Mouse (Mus musculus): ENCODE measurements around the gene Smoc1. TPM values are rescaled to one million over a fixed set of nuclear protein-coding genes. Genes with fewer than 3 reads are reported as not detected.

The Smoc1 gene
- polyA plus RNA-seq, 1 experiment from 2014 or later = 19.0 TPM

- Histone ChIP-seq H3K27ac (ENCODE audit: low read depth, low read length) (no peak overlapping the region), H3K9ac (ENCODE audit: low read length) (no peak overlapping the region), H3K27me3 (ENCODE audit: control insufficient read depth, insufficient read depth, low read length) (no peaks in the 10 kb centered on the region), H3K4me3 (ENCODE audit: low read depth, low read length) (no peak overlapping the region), H3K9me3 (ENCODE audit: control insufficient read depth, low read length) (no peaks in the 10 kb centered on the region), H3K36me3 (ENCODE audit: control insufficient read depth, insufficient read depth, low read length) (no peaks in the 10 kb centered on the region), H3K4me1 (ENCODE audit: control insufficient read depth, insufficient read depth, low read length) (no peaks in the 10 kb centered on the region), H3K4me2 (no peak overlapping the region)
- DNase-seq (ENCODE audit: low spot score, missing footprints) (no peak), ATAC-seq (ENCODE audit: low FRiP score) (no peak)
- 84% methylated on average over 20 of the region's 20 CpGs for WGBS
Observed at GRCm38 (mm10) chr12:81018516-81019279, 7.9 kb upstream of the Smoc1 start.

- Histone ChIP-seq H3K9me3 (ENCODE audit: control insufficient read depth, low read length) (no peaks in the 10 kb centered on the region), H3K4me3 (ENCODE audit: low read depth, low read length) (no peak overlapping the region), H3K27me3 (ENCODE audit: control insufficient read depth, insufficient read depth, low read length) (no peaks in the 10 kb centered on the region), H3K4me1 (ENCODE audit: control insufficient read depth, insufficient read depth, low read length) (no peaks in the 10 kb centered on the region), H3K27ac (ENCODE audit: low read depth, low read length) (no peak overlapping the region), H3K36me3 (ENCODE audit: control insufficient read depth, insufficient read depth, low read length) (no peaks in the 10 kb centered on the region), H3K4me2 (no peak overlapping the region), H3K9ac (ENCODE audit: low read length) (no peak overlapping the region)
- WGBS = 91% methylated on average over 7 of the region's 7 CpGs
- no peak for DNase-seq (ENCODE audit: low spot score, missing footprints)
- ATAC-seq (ENCODE audit: low FRiP score) = no peak
Observed at GRCm38 (mm10) chr12:81019280-81019935, 7.2 kb upstream of the Smoc1 start.

DNA sequence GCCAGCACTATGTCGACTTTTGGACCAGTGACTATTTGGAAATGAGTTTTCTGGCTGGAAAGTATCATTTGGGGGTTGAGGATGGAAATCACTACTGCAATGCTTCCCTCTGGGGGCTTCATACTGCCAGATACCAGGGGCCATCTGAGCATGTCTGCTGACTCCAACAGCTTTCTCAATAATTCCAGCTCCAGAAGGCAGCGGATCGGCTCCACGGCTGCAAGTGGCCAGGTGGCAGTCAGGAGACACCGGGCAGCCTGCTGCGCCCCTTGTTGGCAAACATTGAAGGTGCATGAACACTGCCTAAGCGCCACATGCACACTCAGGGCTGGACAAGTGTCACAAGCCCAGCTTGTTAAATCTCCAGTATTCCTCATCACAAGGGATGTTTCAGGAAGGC is 2.2 kb upstream of the Smoc1 start:
- DNase-seq (ENCODE audit: low spot score, missing footprints) (no peak), ATAC-seq (ENCODE audit: low FRiP score) (no peak)
- Histone ChIP-seq H3K4me3 (ENCODE audit: low read depth, low read length) (no peak overlapping the region), H3K27me3 (ENCODE audit: control insufficient read depth, insufficient read depth, low read length) (peaks cover 2% of the 10 kb centered on the region; the same call in 1 of the 2 replicates), H3K36me3 (ENCODE audit: control insufficient read depth, insufficient read depth, low read length) (no peaks in the 10 kb centered on the region), H3K4me2 (no peak overlapping the region), H3K9me3 (ENCODE audit: control insufficient read depth, low read length) (no peaks in the 10 kb centered on the region), H3K4me1 (ENCODE audit: control insufficient read depth, insufficient read depth, low read length) (peaks cover 9% of the 10 kb centered on the region), H3K9ac (ENCODE audit: low read length) (no peak overlapping the region), H3K27ac (ENCODE audit: low read depth, low read length) (no peak overlapping the region)
- 90% methylated on average over 7 of the region's 7 CpGs for WGBS

DNA sequence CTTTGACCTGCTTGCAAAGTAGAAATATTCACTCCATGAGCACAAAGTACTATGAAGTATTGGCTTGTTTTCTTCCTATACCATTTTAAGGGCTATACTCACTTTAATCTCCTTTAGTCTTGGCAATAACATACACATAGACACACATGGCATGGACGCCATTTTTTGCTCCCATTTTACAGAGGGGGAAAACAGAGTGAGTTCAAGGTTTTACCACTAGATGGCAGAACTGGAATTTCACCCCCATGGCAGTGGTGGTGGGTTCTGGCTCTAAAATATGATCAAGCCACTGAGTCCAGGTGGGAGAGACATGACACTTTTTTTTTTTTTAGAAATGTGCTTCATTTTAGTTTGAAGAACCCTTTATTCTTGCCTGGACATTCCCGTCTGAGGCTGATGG is 1.6 kb upstream of the Smoc1 start:
- Histone ChIP-seq H3K9ac (ENCODE audit: low read length) (no peak overlapping the region), H3K4me3 (ENCODE audit: low read depth, low read length) (no peak overlapping the region), H3K4me1 (ENCODE audit: control insufficient read depth, insufficient read depth, low read length) (peaks cover 11% of the 10 kb centered on the region), H3K27me3 (ENCODE audit: control insufficient read depth, insufficient read depth, low read length) (peaks cover 2% of the 10 kb centered on the region; the same call in 1 of the 2 replicates), H3K9me3 (ENCODE audit: control insufficient read depth, low read length) (no peaks in the 10 kb centered on the region), H3K4me2 (no peak overlapping the region), H3K36me3 (ENCODE audit: control insufficient read depth, insufficient read depth, low read length) (no peaks in the 10 kb centered on the region), H3K27ac (ENCODE audit: low read depth, low read length) (no peak overlapping the region)
- WGBS = 65% methylated on average over 2 of the region's 2 CpGs
- no peak for DNase-seq (ENCODE audit: low spot score, missing footprints)
- ATAC-seq (ENCODE audit: low FRiP score) = no peak

DNA sequence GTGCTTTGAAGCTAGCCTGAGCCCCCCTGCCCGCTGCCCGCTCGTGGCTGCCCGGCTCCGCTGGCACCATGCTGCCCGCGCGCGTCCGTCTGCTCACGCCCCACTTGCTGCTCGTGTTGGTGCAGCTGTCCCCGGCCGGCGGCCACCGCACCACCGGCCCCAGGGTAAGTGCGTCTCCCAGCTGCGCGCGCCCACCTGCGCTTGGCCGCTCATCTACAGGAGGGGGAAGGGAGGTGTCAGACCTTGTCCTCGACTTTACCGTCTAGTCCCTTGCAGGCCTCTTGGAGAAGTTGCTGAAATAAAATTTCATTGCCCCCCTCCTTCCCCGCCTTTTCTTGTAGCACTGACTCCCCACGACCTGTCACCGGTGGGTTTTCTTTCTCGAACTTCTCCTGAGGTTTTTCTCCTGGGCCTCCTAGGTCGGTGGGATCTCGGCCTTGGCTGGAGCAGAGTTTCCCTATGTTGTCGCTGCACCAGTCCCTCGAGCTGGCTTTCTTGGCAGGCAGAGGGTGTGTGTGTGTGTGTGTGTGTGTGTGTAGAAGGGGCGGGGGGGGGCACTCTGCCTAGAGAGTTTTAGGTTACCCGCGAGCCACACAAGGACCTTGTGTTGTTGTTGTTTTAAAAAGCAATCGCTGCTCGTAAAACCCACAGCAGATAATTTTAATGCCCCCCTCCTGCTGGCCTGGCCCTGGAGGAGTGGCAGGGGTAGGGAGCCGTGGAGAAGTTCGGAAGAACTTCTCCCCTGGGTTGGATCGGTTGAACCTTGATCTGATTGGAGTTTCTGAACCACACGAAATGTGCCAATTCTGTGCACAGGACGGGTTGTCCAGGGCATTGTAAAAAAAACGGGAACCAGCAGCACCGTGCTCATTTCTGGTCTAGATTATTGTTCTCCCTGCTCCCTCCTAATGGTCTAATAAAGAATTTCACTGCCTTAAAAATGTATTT is 661 bp downstream of the Smoc1 start:
- ATAC-seq (ENCODE audit: low FRiP score) (peak; percentile 77), DNase-seq (ENCODE audit: low spot score, missing footprints) (peak; percentile 84)
- Histone ChIP-seq H3K9ac (ENCODE audit: low read length) (peak overlapping the region; percentile 78), H3K36me3 (ENCODE audit: control insufficient read depth, insufficient read depth, low read length) (no peaks in the 10 kb centered on the region), H3K27me3 (ENCODE audit: control insufficient read depth, insufficient read depth, low read length) (peaks cover 2% of the 10 kb centered on the region; the same call in 1 of the 2 replicates), H3K27ac (ENCODE audit: low read depth, low read length) (no peak overlapping the region), H3K9me3 (ENCODE audit: control insufficient read depth, low read length) (no peaks in the 10 kb centered on the region), H3K4me1 (ENCODE audit: control insufficient read depth, insufficient read depth, low read length) (peaks cover 11% of the 10 kb centered on the region), H3K4me3 (ENCODE audit: low read depth, low read length) (peak overlapping the region; percentile 77), H3K4me2 (peak overlapping the region; percentile 95)
- 6% methylated on average over 45 of the region's 45 CpGs for WGBS

DNA sequence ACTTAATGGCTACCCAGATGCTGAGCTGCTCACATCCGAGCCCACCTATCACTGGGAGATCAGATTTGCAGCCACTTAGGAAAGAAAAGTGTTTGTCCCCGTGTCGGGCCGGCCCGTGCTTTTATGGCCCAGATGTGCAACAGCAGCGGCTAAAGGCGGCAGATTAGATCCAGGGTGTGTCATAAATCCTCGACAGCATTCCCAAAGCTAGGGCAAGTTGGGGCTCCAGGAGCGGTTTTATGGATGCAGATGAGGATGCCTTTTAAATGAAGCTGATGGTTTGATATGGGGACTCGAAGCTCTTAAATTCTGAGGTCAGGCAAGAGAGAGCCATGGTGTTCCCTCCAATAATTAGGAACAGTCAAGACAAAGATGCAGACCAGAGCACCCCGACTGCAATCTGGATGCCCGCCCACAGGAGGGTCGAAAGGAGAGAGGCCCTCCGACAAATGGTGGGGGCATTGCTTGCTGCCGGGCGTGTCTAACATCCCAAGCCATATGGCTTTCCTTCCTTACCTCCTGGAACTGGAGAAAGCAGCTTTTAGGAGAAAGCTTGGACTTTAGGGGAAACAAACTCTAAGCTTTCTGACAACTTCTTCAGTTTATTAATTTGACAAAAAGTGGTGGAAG is 1.8 kb downstream of the Smoc1 start:
- 60% methylated on average over 16 of the region's 16 CpGs for WGBS
- ATAC-seq (ENCODE audit: low FRiP score) (no peak), DNase-seq (ENCODE audit: low spot score, missing footprints) (peak; percentile 88)
- Histone ChIP-seq H3K4me2 (peak overlapping the region; percentile 95), H3K36me3 (ENCODE audit: control insufficient read depth, insufficient read depth, low read length) (no peaks in the 10 kb centered on the region), H3K4me3 (ENCODE audit: low read depth, low read length) (peak overlapping the region; percentile 77), H3K9ac (ENCODE audit: low read length) (peak overlapping the region; percentile 78; the same call in 1 of the 2 replicates), H3K9me3 (ENCODE audit: control insufficient read depth, low read length) (no peaks in the 10 kb centered on the region), H3K27me3 (ENCODE audit: control insufficient read depth, insufficient read depth, low read length) (peaks cover 2% of the 10 kb centered on the region; the same call in 1 of the 2 replicates), H3K27ac (ENCODE audit: low read depth, low read length) (no peak overlapping the region), H3K4me1 (ENCODE audit: control insufficient read depth, insufficient read depth, low read length) (peaks cover 12% of the 10 kb centered on the region)

DNA sequence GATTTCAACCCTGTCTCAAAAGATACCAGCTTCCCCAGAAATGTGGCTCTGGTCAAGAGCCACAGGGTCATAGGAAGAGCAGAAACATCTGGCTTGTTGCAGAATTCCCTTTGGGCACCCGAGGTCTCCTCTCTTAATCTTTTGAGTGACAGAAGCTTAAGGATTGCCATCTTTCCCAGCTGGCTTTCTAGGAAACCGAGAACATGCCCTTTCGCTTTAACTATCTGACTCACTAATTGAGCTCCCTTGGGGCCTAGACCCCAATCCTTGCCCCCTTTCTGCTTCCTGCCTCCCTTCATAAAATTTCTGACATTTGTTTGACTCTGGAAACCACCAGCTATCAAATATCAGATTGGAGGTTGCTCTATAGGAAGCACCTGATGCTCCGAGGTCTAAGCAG is 3.1 kb downstream of the Smoc1 start:
- Histone ChIP-seq H3K27ac (ENCODE audit: low read depth, low read length) (no peak overlapping the region), H3K9ac (ENCODE audit: low read length) (no peak overlapping the region), H3K9me3 (ENCODE audit: control insufficient read depth, low read length) (no peaks in the 10 kb centered on the region), H3K4me3 (ENCODE audit: low read depth, low read length) (no peak overlapping the region), H3K4me1 (ENCODE audit: control insufficient read depth, insufficient read depth, low read length) (peaks cover 17% of the 10 kb centered on the region), H3K36me3 (ENCODE audit: control insufficient read depth, insufficient read depth, low read length) (no peaks in the 10 kb centered on the region), H3K4me2 (no peak overlapping the region), H3K27me3 (ENCODE audit: control insufficient read depth, insufficient read depth, low read length) (peaks cover 2% of the 10 kb centered on the region; the same call in 1 of the 2 replicates)
- DNase-seq (ENCODE audit: low spot score, missing footprints) (no peak), ATAC-seq (ENCODE audit: low FRiP score) (no peak)
- WGBS = 39% methylated on average over 4 of the region's 4 CpGs

DNA sequence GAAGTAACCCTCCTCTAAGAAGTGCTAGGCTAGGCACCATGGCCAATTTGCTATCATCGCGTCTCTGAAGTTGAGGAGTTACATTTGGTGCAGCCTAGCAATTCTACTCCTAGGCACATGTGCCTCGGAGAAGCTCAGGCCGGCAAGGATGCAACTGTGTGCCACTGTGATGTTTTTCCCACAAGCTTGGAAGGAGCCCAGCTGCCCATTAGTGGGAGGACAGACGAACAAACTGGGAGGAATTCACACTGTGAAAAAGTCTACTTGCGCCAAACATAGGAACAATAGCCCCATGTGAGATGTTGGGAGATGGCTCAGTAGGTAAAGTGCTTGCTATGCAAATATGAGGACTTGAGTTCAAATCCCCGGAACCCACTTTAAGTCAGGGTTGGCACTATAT is 5.0 kb downstream of the Smoc1 start:
- Histone ChIP-seq H3K36me3 (ENCODE audit: control insufficient read depth, insufficient read depth, low read length) (no peaks in the 10 kb centered on the region), H3K4me2 (no peak overlapping the region), H3K27me3 (ENCODE audit: control insufficient read depth, insufficient read depth, low read length) (peaks cover 2% of the 10 kb centered on the region; the same call in 1 of the 2 replicates), H3K4me1 (ENCODE audit: control insufficient read depth, insufficient read depth, low read length) (peaks cover 12% of the 10 kb centered on the region), H3K9ac (ENCODE audit: low read length) (no peak overlapping the region), H3K9me3 (ENCODE audit: control insufficient read depth, low read length) (no peaks in the 10 kb centered on the region), H3K4me3 (ENCODE audit: low read depth, low read length) (no peak overlapping the region), H3K27ac (ENCODE audit: low read depth, low read length) (no peak overlapping the region)
- no peak for DNase-seq (ENCODE audit: low spot score, missing footprints)
- WGBS = 92% methylated on average over 7 of the region's 7 CpGs
- no peak for ATAC-seq (ENCODE audit: low FRiP score)

Data from midbrain, embryonic 11.5 days (tissue).